Mouse (Mus musculus) G1E (cell line): ENCODE measurements around the gene Asxl1.

Experiments
- CTCF ChIP-seq: IDR thresholded peaks from 2 replicates; pipeline ENCODE4 v1.5.1; 2012; ENCODE audit warnings: low read depth, low read length, inconsistent platforms, mixed read lengths
- GATA1 ChIP-seq: IDR thresholded peaks from 2 replicates; pipeline ENCODE4 v1.6.1; 2012; ENCODE audit warnings: borderline replicate concordance, low read length, inconsistent platforms, mixed read lengths
- POLR2AphosphoS5 ChIP-seq: IDR thresholded peaks from 2 replicates; pipeline ENCODE4 v1.6.1; 2012; ENCODE audit warnings: low read depth, low read length, inconsistent platforms; ENCODE audit not compliant: insufficient replicate concordance
- TAL1 ChIP-seq: conservative IDR thresholded peaks from 2 replicates; pipeline ENCODE4 v1.6.1; 2012; ENCODE audit warnings: low read depth, low read length, inconsistent platforms, mixed read lengths

- TF ChIP-seq POLR2AphosphoS5, result no peak
- no peak for TF ChIP-seq CTCF
- TF ChIP-seq GATA1, result no peak
- no peak for TF ChIP-seq TAL1
Observed at GRCm38 (mm10) chr2:153319036-153319643, 26.5 kb upstream of the Asxl1 start.
